Mouse (Mus musculus) brown adipose tissue, adult 24 weeks (tissue): ENCODE data around the gene Oser1. TPM values are rescaled to one million over a fixed set of nuclear protein-coding genes. Genes with fewer than 3 reads are reported as not detected.

Experiments
- H3K27ac ChIP-seq: fragments of 200-500 bp; replicated peaks from 2 replicates; pipeline ENCODE4 v1.5.1; 2012; ENCODE audit warnings: low read depth, mild to moderate bottlenecking, low read length
- H3K4me1 ChIP-seq: fragments of 200-500 bp; 2 replicates; pipeline ENCODE4 v1.6.1; 2012; ENCODE audit warnings: low read length, mixed read lengths; ENCODE audit not compliant: control insufficient read depth, insufficient read depth, insufficient read length
- H3K4me3 ChIP-seq: fragments of 200-500 bp; 2 replicates; pipeline ENCODE4 v1.5.1; 2012; ENCODE audit warnings: low read depth, mild to moderate bottlenecking, low read length, moderate library complexity; ENCODE audit not compliant: insufficient read depth
- polyA plus RNA-seq: library from polyadenylated mRNA; stranded (reverse); fragments of >200 nt; gene quantifications from 2 replicates; pipeline ENCODE4 v1.2.4, GENCODE M21; 2012; ENCODE audit not compliant: missing spikeins, insufficient read depth, insufficient read length

Gene Oser1
- polyA plus RNA-seq, 1 experiment: 24.0 TPM

DNA sequence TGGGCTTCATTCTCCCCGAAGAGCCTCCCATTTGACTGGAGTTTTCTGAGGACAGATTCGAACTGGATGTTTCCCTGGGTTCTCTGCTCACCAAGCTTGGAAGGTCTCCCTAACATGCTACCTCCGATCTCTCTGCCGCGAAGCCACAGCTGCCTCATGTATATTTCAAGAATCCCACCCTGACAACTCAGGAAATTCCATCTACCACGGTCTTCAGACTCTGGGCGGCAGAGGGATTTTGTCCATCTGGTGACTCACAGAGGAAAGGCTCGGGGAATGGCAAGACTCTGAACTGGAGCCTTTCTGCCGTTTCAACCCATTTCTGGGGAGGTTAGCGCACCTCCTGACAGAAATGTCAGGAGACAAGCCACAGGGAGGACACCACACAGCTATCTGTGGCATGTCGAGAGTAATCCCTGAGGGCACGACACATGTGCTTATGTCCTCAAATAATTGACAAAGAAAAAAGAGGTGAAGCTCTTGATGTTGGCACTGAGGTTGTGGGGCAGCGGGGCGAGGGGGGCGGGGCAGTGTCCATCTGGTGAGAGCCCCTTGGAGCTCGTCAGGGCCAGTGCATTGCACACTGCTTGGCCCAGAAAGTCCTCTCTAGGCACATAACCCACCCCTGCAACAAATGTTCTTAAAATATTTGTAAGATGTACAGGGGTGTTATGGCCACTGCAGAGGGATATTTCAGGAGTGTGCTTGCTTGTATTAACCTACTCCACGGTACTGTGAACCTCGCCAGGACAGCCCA is 59.5 kb downstream of the Oser1 start:
- no peak overlapping the region for H3K27ac ChIP-seq
- H3K4me3 ChIP-seq: no peak overlapping the region
- H3K4me1 ChIP-seq: no peaks in the 10 kb centered on the region

DNA sequence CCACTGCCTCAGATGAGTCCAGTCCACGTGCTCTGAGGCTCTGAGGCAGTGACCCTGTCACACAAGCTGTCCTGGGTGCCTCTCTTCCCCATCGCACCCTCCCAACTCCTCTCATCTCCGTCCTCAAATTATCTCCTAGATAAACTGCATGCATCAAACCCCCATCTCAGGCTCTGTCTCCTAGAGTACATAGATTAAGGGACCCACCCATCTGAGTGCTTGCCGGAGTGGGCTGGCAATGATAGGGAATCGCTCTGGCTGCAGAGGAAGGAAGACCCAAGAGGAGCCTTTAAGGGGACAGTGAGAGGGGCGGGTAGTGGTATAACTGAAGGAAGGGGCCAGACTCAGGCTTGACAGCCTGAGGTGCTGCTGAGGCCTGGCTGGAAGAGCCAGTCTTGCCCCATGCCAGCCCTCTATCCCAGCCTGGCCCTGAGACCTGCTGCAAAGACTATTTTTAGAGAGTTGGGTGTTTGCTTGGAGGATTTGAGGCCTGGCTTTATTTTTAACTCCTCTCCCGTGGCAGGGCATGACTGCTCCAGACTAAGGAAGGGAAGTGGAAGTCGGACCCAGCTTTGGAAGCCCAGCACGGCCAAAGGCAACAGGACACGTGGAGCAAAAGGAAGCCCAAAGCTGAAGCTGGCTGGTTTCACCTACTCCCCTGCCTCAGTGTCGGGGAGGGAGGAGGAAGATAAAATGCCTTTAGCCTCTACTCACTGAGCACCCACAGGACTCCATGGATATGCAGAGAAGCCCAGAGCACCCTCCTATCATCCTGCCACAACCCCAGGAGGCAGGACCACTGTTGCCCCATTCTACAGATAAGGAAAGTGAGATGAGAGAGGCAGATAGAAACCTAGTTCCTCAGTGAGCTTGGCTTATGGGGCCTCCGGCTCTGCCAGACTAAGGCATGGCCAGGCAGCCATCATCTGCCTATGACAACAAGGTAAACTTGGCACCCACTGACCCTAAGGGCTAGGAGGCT is 61.3 kb downstream of the Oser1 start:
- Histone ChIP-seq H3K4me3 (no peak overlapping the region), H3K4me1 (no peaks in the 10 kb centered on the region), H3K27ac (no peak overlapping the region)

DNA sequence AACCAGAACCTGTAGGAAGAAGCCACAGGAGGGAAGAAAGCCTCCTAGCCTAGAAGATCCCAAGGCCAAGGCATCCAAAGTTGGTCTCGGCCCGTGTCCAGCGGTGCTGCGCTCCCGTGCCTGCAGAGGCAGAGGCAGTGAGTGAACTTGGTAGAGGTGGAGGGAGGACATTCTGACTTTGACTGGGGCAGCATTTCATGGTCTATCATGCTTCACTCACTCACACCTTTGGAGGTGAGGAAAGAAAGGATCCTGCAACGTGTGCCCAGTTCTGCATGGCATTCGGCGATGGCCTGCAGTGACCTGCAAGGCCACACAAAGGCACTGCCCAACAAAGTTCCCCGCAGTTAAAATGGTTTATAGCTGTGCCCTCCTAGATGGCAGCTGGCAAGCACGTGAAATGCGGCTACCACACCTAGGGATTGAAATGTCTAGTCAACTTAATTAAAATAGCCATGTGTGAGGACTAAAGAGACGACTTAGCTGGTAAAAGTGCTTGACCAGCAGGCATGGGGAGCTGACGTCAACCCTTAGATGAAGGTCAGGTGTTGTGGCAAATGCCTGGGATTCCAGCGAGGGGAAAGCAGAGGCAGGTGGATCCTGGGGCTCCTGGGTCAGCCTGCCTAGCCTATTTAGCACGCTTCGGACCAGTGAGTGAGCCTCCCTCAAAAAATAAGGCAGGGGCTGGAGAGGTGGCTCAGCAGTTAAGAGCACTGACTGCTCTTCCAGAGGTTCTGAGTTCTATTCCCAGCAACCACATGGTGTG is 63.5 kb downstream of the Oser1 start:
- no peak overlapping the region for H3K27ac ChIP-seq
- H3K4me3 ChIP-seq: no peak overlapping the region
- no peaks in the 10 kb centered on the region for H3K4me1 ChIP-seq

DNA sequence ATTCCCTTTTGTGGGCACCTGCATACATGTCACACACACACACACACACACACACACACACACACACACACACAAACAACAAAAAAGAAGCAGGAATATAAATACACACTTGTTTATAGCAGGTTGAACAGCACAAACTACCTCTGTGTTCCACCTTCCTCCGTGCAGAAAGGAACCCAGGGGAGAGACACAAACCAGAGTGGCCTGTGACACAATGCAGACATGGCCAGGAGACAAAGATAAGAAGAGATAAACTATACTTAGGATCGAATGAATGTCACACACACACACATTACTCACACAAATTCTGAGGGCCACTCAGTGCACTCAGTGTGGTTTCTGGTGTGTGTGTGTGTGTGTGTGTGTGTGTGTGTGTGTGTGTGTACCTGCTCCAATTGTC is 65.2 kb downstream of the Oser1 start:
- Histone ChIP-seq H3K27ac (no peak overlapping the region), H3K4me1 (no peaks in the 10 kb centered on the region), H3K4me3 (no peak overlapping the region)

DNA sequence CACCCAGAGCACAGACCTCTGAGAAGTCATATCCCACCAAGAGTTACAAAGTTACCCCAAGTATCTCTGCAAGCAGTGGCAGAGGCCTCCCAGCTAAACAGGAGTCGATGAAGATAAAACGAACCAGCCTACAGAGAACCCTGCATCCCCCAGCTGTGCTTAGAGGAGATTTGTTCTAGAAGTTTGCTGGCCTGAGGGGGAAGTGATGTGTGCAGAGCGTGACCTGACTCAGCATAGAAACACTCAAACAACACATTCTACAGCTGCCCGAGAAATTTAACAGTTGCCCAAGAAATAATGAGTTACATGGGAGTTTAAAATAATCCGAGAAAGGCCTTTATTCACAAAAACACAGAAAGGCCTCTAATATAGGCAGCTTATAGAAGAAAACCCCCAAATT is 65.8 kb downstream of the Oser1 start:
- Histone ChIP-seq H3K4me1 (no peaks in the 10 kb centered on the region), H3K4me3 (no peak overlapping the region), H3K27ac (no peak overlapping the region)

DNA sequence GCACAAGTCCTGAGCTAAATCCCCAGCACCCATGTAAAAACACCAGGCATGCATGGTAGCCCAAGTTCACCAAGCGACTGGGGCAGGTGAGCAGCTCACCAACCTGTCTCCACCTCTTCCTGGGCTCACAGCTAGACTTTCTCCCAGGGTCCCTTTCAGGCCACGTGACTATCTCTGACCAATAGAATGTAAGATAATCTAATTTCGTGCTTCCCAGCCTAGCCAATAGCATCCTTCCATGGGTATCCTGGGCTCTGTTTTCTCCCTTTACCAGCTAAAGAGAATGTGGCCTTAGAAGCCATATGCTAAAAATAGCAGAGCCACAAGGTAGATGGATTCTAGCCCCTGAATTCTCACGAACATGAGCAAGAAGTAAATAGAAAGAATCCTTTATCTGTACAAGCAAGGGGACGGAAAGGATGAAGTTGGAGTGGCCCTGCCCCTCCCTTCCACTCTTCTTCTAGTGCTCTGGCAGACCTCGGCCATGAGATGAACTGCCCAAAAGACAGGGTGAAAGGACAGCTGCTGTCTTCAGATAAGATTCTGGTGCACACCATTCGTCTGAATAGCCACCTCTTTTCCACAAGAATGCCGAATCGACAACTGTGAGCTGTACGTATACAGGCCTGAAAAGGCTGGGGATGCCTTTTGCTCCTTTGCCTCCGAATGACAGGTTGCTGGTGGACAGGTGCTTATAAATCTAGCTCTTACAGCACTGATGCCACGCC is 68.2 kb downstream of the Oser1 start:
- Histone ChIP-seq H3K27ac (no peak overlapping the region), H3K4me1 (no peaks in the 10 kb centered on the region), H3K4me3 (no peak overlapping the region)

Other genes with a start within 250 kb of the Oser1 start
- 0.48 TPM in 1 of 2 replicates, not detected in the other for gene Tox2, start 221.6 kb downstream of the Oser1 start, polyA plus RNA-seq
- 1.1 and 5.7 TPM in 2 replicates for gene Jph2, start 26.7 kb downstream of the Oser1 start, polyA plus RNA-seq
- gene Gdap1l1, start 13.8 kb upstream of the Oser1 start, polyA plus RNA-seq: not detected in 2 replicates
- 70.9 and 77.8 TPM in 2 replicates for gene Fitm2, start 47.9 kb upstream of the Oser1 start, polyA plus RNA-seq
- gene R3hdml, start 67.6 kb upstream of the Oser1 start, polyA plus RNA-seq: not detected in 2 replicates
- gene Hnf4a, start 82.1 kb upstream of the Oser1 start, polyA plus RNA-seq: not detected in 2 replicates
- gene Ttpal, start 177.6 kb upstream of the Oser1 start, polyA plus RNA-seq: 4.8 and 5.8 TPM in 2 replicates
- 113 and 134 TPM in 2 replicates for gene Serinc3, start 220.4 kb upstream of the Oser1 start, polyA plus RNA-seq
- gene Pkig, start 233.7 kb upstream of the Oser1 start, polyA plus RNA-seq: 9.5 and 19.7 TPM in 2 replicates